Mouse (Mus musculus): ENCODE data around the gene Rft1. TPM values are rescaled to one million over a fixed set of nuclear protein-coding genes. Genes with fewer than 3 reads are reported as not detected.

The Rft1 gene
- polyA plus RNA-seq, 1 experiment from 2014 or later, result 8.4 TPM

- WGBS, result 59% methylated on average over 1 of the region's 1 CpGs
- Histone ChIP-seq H3K36me3 (ENCODE audit: control insufficient read depth, insufficient read depth) (no peaks in the 10 kb centered on the region), H3K27ac (ENCODE audit: low read depth, low read length) (no peak overlapping the region), H3K4me3 (ENCODE audit: low read depth, low read length) (no peak overlapping the region), H3K9ac (ENCODE audit: low read depth, low read length) (no peak overlapping the region), H3K9me3 (ENCODE audit: control insufficient read depth) (no peaks in the 10 kb centered on the region), H3K4me1 (replicated peaks; ENCODE audit: control insufficient read depth, insufficient read depth, low read length) (no peaks in the 10 kb centered on the region), H3K4me2 (replicated peaks; ENCODE audit: low read depth) (no peak overlapping the region), H3K27me3 (replicated peaks; ENCODE audit: control insufficient read depth, insufficient read depth, low read length) (no peaks in the 10 kb centered on the region)
- ATAC-seq, result no peak
- TF ChIP-seq CTCF (IDR thresholded peaks at IDR 0.05; ENCODE audit: low read depth), result no peak
Measured at GRCm38 (mm10) chr14:30719514-30719913, 65.4 kb downstream of the Rft1 start.

- Histone ChIP-seq H3K9me3 (ENCODE audit: control insufficient read depth) (no peaks in the 10 kb centered on the region), H3K27ac (ENCODE audit: low read depth, low read length) (no peak overlapping the region), H3K4me3 (ENCODE audit: low read depth, low read length) (no peak overlapping the region), H3K36me3 (ENCODE audit: control insufficient read depth, insufficient read depth) (no peaks in the 10 kb centered on the region), H3K9ac (ENCODE audit: low read depth, low read length) (no peak overlapping the region), H3K4me1 (replicated peaks; ENCODE audit: control insufficient read depth, insufficient read depth, low read length) (no peaks in the 10 kb centered on the region), H3K27me3 (replicated peaks; ENCODE audit: control insufficient read depth, insufficient read depth, low read length) (no peaks in the 10 kb centered on the region), H3K4me2 (replicated peaks; ENCODE audit: low read depth) (no peak overlapping the region)
- no peak for ATAC-seq
- TF ChIP-seq CTCF (IDR thresholded peaks at IDR 0.05; ENCODE audit: low read depth), result no peak
- WGBS, result 97% methylated on average over 1 of the region's 1 CpGs
Measured at GRCm38 (mm10) chr14:30721850-30722249, 67.7 kb downstream of the Rft1 start.

- Histone ChIP-seq H3K27me3 (replicated peaks; ENCODE audit: control insufficient read depth, insufficient read depth, low read length) (no peaks in the 10 kb centered on the region), H3K4me3 (ENCODE audit: low read depth, low read length) (no peak overlapping the region), H3K36me3 (ENCODE audit: control insufficient read depth, insufficient read depth) (no peaks in the 10 kb centered on the region), H3K4me1 (replicated peaks; ENCODE audit: control insufficient read depth, insufficient read depth, low read length) (no peaks in the 10 kb centered on the region), H3K27ac (ENCODE audit: low read depth, low read length) (no peak overlapping the region), H3K9me3 (ENCODE audit: control insufficient read depth) (no peaks in the 10 kb centered on the region), H3K9ac (ENCODE audit: low read depth, low read length) (no peak overlapping the region), H3K4me2 (replicated peaks; ENCODE audit: low read depth) (no peak overlapping the region)
- 65% methylated on average over 5 of the region's 5 CpGs for WGBS
- no peak for ATAC-seq
- peak; percentile 12; the same call in 1 of the 2 replicates for TF ChIP-seq CTCF (IDR thresholded peaks at IDR 0.05; ENCODE audit: low read depth)
Measured at GRCm38 (mm10) chr14:30722406-30722805, 68.2 kb downstream of the Rft1 start.

GRCm38 (mm10) chr14:30731896-30732295 lies 77.7 kb downstream of the Rft1 start:
- no peak for TF ChIP-seq CTCF (IDR thresholded peaks at IDR 0.05; ENCODE audit: low read depth)

GRCm38 (mm10) chr14:30734665-30735064 lies 80.5 kb downstream of the Rft1 start:
- Histone ChIP-seq H3K36me3 (ENCODE audit: control insufficient read depth, insufficient read depth) (no peaks in the 10 kb centered on the region), H3K27me3 (replicated peaks; ENCODE audit: control insufficient read depth, insufficient read depth, low read length) (no peaks in the 10 kb centered on the region), H3K9ac (ENCODE audit: low read depth, low read length) (no peak overlapping the region), H3K4me2 (replicated peaks; ENCODE audit: low read depth) (no peak overlapping the region), H3K27ac (ENCODE audit: low read depth, low read length) (no peak overlapping the region), H3K4me1 (replicated peaks; ENCODE audit: control insufficient read depth, insufficient read depth, low read length) (no peaks in the 10 kb centered on the region), H3K9me3 (ENCODE audit: control insufficient read depth) (no peaks in the 10 kb centered on the region), H3K4me3 (ENCODE audit: low read depth, low read length) (no peak overlapping the region)
- ATAC-seq, result no peak
- no peak for TF ChIP-seq CTCF (IDR thresholded peaks at IDR 0.05; ENCODE audit: low read depth)
- WGBS, result 93% methylated on average over 5 of the region's 5 CpGs

More at GRCm38 (mm10) chr14:30731896-30732295, 77.7 kb downstream of the Rft1 start:
- Histone ChIP-seq H3K4me2 (replicated peaks; ENCODE audit: low read depth) (no peak overlapping the region), H3K27ac (ENCODE audit: low read depth, low read length) (no peak overlapping the region), H3K27me3 (replicated peaks; ENCODE audit: control insufficient read depth, insufficient read depth, low read length) (no peaks in the 10 kb centered on the region), H3K9ac (ENCODE audit: low read depth, low read length) (no peak overlapping the region), H3K36me3 (ENCODE audit: control insufficient read depth, insufficient read depth) (no peaks in the 10 kb centered on the region), H3K9me3 (ENCODE audit: control insufficient read depth) (no peaks in the 10 kb centered on the region), H3K4me3 (ENCODE audit: low read depth, low read length) (no peak overlapping the region), H3K4me1 (replicated peaks; ENCODE audit: control insufficient read depth, insufficient read depth, low read length) (no peaks in the 10 kb centered on the region)
- 23% methylated on average over 3 of the region's 3 CpGs for WGBS
- no peak for ATAC-seq

GRCm38 (mm10) chr14:30735810-30736209 lies 81.7 kb downstream of the Rft1 start:
- no peak for ATAC-seq
- TF ChIP-seq CTCF (IDR thresholded peaks at IDR 0.05; ENCODE audit: low read depth), result no peak
- WGBS, result 79% methylated on average over 3 of the region's 3 CpGs

GRCm38 (mm10) chr14:30736413-30736812 lies 82.3 kb downstream of the Rft1 start:
- no peaks in the 10 kb centered on the region for H3K36me3 ChIP-seq (ENCODE audit: control insufficient read depth, insufficient read depth)
- no peak for ATAC-seq
- no peak for TF ChIP-seq CTCF (IDR thresholded peaks at IDR 0.05; ENCODE audit: low read depth)
- WGBS, result 86% methylated on average over 1 of the region's 1 CpGs
- no peaks in the 10 kb centered on the region for H3K4me1 ChIP-seq (replicated peaks; ENCODE audit: control insufficient read depth, insufficient read depth, low read length)
- no peaks in the 10 kb centered on the region for H3K9me3 ChIP-seq (ENCODE audit: control insufficient read depth)
- H3K27ac ChIP-seq (ENCODE audit: low read depth, low read length), result no peak overlapping the region
- H3K9ac ChIP-seq (ENCODE audit: low read depth, low read length), result no peak overlapping the region
- H3K27me3 ChIP-seq (replicated peaks; ENCODE audit: control insufficient read depth, insufficient read depth, low read length), result no peaks in the 10 kb centered on the region
- no peak overlapping the region for H3K4me3 ChIP-seq (ENCODE audit: low read depth, low read length)
- no peak overlapping the region for H3K4me2 ChIP-seq (replicated peaks; ENCODE audit: low read depth)

More at GRCm38 (mm10) chr14:30735810-30736209, 81.7 kb downstream of the Rft1 start:
- H3K9ac ChIP-seq (ENCODE audit: low read depth, low read length), result no peak overlapping the region
- no peaks in the 10 kb centered on the region for H3K9me3 ChIP-seq (ENCODE audit: control insufficient read depth)
- H3K4me1 ChIP-seq (replicated peaks; ENCODE audit: control insufficient read depth, insufficient read depth, low read length), result no peaks in the 10 kb centered on the region
- no peaks in the 10 kb centered on the region for H3K36me3 ChIP-seq (ENCODE audit: control insufficient read depth, insufficient read depth)
- no peaks in the 10 kb centered on the region for H3K27me3 ChIP-seq (replicated peaks; ENCODE audit: control insufficient read depth, insufficient read depth, low read length)
- H3K4me2 ChIP-seq (replicated peaks; ENCODE audit: low read depth), result no peak overlapping the region
- no peak overlapping the region for H3K4me3 ChIP-seq (ENCODE audit: low read depth, low read length)
- H3K27ac ChIP-seq (ENCODE audit: low read depth, low read length), result no peak overlapping the region

Other genes starting within 250 kb of the Rft1 start
- 5.6 and 6.4 TPM in 2 replicates for gene Dcp1a, start 174.8 kb upstream of the Rft1 start, polyA plus RNA-seq (2015; fragmentation: Nextera tagmentation; extraction: Ambion mirVana)
- 1.5 and 1.7 TPM in 2 replicates for gene Cacna1d, start 162.9 kb upstream of the Rft1 start, polyA plus RNA-seq (2015; fragmentation: Nextera tagmentation; extraction: Ambion mirVana)
- 174 and 177 TPM in 2 replicates for gene Tkt, start 106.0 kb upstream of the Rft1 start, polyA plus RNA-seq (2015; fragmentation: Nextera tagmentation; extraction: Ambion mirVana)
- 54.7 and 60.6 TPM in 2 replicates for gene Prkcd, start 28.1 kb upstream of the Rft1 start, polyA plus RNA-seq (2015; fragmentation: Nextera tagmentation; extraction: Ambion mirVana)
- 11.4 and 14.6 TPM in 2 replicates for gene Sfmbt1, start 60.5 kb downstream of the Rft1 start, polyA plus RNA-seq (2015; fragmentation: Nextera tagmentation; extraction: Ambion mirVana)
- gene Tmem110, start 171.2 kb downstream of the Rft1 start, polyA plus RNA-seq (2015; fragmentation: Nextera tagmentation; extraction: Ambion mirVana), result 17.5 and 18.0 TPM in 2 replicates
- 24.7 and 27.2 TPM in 2 replicates for gene Mustn1, start 224.8 kb downstream of the Rft1 start, polyA plus RNA-seq (2015; fragmentation: Nextera tagmentation; extraction: Ambion mirVana)
- gene Itih4, start 232.1 kb downstream of the Rft1 start, polyA plus RNA-seq (2015; fragmentation: Nextera tagmentation; extraction: Ambion mirVana), result 0.16 TPM in 1 of 2 replicates, not detected in the other